Mouse (Mus musculus) 416B (cell line): ENCODE measurements at regions not wholly inside any gene's neighbourhood (a gene's known extent, or its start where the extent isn't known, plus 50 kb on each side); places are given as distances from the start of the nearest gene placed in this dataset.

Source experiments
- DNase-seq: peaks from one replicate; pipeline ENCODE4 v3.0.0; 2011; ENCODE audit warnings: low read depth

DNA sequence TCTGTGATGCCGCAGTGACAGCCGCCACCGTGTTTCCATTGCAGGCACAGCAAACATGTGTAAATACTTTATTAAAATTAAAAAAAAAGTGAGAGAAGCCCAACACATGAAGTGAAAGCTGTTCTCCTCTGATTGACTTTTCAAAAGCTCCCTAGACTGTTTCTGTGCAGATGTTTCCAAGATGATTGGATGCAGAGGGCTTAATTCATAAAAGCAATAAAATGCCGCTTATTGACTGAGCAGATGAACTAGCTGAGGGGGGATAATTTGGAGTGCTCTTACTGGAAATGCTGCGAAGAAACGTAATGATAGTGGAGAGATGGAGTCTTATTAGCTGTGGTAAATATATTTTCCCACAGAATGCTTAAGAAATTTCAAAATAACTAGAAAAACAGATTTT is 170.4 kb downstream of the Rnf144a start:
- no peak for DNase-seq

GRCm38 (mm10) chr12:26227557-26228020 is 187.5 kb downstream of the Rnf144a start:
- DNase-seq, result no peak

- DNase-seq, result peak; percentile 35
These were observed 188.7 kb downstream of the Rnf144a start for GRCm38 (mm10) chr12:26226363-26226762.

DNA sequence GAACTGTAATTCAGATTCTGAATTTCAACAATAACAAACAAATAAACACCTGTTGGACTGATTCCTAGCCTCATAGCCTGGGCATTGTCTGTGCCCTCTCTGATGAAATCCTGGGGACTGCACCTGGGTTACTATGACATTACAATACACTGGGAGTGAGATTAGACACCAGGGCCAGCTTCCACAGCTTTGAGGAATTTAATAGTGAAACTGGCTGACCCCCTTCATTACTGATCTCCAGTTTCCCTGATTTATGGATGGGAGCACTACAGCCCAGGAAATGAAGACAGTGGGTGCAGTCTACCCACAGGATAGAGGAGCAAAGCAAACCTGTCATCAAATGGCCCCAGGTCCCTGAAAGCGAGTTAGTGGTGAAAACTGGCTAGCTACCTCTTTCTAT is 202.6 kb downstream of the Rnf144a start:
- no peak for DNase-seq

- DNase-seq, result no peak
These were observed 203.6 kb downstream of the Rnf144a start for GRCm38 (mm10) chr12:26211423-26211822.

DNA sequence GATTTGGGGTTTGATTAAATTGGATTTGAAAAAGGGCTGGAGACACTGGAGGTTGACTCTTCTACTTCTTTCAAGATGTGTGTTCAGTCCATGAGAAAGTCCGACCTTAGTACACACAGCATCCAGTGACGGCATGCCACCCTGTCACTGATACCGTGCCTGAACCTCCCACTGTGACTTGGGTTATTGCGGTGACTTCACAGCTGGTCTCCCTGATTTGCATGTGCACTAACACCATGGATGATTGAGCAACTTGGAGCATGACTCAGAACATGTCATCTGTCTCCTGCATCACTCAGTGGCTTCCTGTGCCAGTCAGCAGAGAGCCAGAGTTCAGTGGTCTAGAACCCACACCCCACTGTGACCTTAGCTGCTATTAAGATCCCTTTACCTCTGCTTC is 208.3 kb downstream of the Rnf144a start:
- DNase-seq, result peak; percentile 8

DNA sequence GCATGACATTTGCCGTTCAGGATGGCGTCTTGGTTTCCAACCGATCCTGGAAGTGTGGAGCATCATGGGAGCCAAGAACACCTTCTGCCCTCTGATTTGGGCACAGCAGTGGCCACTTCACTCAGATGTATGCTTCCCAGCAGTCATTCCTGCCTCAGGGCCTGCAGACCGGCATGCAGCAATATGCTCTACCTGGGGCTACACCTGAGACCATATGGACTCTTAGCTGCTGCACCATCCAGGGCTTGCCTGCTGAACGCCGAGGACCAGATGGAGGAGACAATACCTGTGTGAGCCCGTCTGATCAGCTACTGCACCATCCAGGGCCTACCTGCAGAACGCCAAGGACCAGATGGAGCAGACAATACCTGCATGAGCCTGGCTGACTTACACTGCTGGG is 209.0 kb downstream of the Rnf144a start:
- no peak for DNase-seq

DNA sequence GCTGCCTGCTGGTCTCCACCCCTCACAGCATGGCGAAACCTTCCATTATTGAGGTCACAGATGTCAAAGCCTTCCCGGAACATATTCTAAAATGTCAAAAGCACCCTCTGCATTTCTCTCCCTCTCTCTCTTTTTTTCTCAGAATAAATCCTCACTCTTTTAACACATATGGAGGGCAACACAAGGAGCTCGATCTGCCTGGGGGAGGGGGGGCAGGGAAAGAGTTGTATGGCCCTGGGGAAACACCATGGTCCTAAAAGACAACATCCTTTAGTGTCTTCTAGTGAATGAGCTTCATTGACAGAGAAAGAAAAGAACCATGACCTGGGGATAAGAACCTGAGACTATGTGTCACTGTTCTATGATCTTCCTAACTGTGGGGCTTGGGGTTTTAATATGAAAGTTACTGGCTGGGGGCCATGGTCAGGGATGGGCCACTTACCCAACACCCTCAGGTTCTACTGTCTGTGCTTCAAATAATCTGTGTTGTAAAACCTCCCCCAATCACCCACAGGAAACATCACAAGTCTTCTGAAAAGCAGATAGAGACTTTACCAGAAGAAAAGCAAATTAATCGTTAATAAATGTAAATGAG is 223.0 kb downstream of the Rnf144a start:
- DNase-seq, result no peak

DNA sequence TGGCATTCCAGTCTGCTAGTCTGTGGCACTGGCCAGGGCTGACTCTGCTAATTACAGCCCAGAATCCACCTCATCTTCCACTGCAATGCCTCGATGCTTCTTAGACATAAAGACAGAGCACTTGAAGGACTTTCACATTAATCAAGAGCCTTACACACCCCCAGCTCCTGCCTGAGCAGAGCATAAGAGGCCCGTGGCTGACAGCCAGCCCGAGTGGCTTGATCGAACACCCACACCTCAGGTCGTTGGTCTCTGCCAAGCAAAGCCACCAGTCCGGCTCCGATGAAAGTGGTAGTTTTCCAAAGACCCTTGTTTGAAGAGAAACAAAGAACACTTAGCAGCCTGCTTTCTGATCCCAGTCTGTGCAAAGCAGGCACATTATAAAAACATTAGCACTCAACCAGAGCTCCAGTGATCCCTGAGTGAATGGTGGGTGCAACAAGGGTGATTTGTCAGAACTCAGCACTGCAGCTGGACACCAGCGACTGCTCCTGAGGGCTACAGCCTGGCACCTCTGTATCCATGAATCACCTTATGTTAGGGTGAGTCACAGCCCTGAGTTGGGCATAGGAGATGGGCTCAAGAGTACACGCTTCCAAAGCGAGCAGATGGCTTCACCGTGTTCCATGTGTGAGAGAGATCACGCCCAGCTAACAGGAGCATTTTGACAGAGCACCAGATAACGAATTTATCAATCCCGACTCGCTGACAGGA is 223.6 kb downstream of the Rnf144a start:
- DNase-seq, result no peak

DNA sequence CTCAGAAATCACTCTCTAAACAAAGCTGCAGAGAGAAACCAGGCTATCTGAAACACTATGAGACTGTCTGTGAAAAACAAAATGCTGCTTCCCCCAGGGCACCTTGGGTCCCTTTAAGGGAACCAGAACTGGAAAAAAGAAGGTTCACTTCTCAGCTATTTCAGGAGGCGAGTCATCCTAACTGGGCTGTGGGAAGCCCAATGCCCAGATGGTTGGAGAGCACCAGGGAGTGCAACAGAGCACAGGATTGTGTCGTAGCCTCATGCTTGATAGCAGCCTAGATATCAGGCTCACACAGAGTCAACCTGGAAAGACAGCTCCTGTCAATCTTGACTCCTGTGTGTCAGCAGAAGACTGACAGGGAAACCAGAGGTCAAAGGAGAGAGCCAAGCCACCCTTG is 226.1 kb downstream of the Rnf144a start:
- DNase-seq, result no peak

- peak; percentile 27 for DNase-seq
These were observed 227.8 kb downstream of the Rnf144a start for GRCm38 (mm10) chr12:26187091-26187862.

- DNase-seq, result peak; percentile 2
These were observed 230.2 kb downstream of the Rnf144a start for GRCm38 (mm10) chr12:26184701-26185460.

DNA sequence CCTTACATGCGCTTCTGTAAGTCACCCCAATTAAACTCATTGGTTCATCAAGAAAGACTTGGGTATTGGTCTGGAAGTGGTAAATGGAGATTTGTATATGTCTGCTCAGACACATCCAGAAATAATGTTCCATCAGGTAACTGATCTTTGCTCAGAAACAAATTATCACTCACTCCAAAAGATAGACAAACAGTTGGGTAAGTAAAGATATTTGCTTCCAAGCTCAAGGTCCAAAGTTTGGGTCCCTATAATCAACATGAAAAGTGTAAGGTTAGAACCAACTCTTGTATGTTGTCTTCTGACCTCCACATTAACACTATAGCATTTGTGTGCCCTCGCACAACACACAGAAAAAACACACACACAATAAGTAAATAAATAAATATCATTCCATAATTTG is 232.0 kb downstream of the Rnf144a start:
- DNase-seq, result no peak

- no peak for DNase-seq
These were observed 234.2 kb downstream of the Rnf144a start for GRCm38 (mm10) chr12:26180846-26181245.

DNA sequence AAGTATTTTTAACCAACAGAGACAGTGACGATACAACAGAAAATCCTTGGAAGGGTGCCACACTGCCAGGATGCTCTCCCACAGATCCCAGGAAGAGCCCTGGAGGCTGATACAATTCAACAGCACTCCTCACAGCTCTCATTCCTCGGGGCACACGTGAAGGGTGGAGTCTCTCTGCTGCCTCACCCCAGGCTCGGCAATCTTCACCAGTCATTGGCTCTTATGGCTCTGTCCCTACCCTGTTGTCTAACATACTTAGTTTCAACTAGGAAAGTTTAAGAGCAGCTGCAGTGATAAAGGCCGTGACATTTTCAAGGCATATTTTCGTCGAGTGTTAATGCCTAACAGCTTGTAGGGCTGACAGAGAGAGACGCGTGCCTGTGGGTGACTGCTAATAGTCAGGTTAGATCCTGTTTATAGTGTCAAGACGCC is 238.8 kb downstream of the Rnf144a start:
- DNase-seq, result no peak

GRCm38 (mm10) chr12:26163416-26163815 is 251.6 kb downstream of the Rnf144a start:
- DNase-seq, result no peak

DNA sequence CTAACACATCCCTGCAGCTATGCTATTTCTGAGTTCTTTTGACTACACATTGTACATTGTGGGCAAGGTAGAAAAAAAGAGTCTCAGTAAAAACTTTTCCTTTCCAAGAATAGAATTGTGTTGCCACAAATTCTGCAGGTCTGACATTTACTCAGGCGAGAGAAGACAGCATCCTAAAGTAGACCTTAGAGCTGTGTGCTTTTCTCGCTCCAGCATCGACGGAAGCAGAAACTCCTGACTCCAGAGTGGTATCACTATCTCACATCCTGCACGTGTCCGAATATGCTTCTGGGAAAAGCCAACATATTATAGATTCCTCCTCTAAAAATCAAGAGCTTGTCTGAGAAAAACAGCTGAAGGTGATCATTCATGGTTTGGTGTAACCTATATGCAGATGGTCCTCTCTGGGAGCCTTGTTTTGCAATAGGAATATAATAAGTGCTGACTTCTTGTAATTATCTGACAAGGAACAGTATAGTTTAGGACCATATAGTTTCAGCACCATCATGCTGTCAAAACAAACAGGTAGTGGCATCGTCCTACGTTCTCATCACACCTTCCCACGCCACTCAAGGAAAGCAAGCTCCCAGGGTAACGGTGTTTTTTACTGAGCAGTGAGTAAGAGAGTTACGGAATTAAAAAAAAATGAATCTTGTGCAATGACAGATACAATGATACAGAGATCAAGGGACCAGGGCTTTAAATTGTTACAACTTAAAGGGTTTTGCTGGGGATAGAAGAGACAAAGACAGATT is 254.0 kb downstream of the Rnf144a start:
- DNase-seq, result no peak

GRCm38 (mm10) chr12:26152992-26153391 is 262.1 kb downstream of the Rnf144a start:
- DNase-seq, result no peak

DNA sequence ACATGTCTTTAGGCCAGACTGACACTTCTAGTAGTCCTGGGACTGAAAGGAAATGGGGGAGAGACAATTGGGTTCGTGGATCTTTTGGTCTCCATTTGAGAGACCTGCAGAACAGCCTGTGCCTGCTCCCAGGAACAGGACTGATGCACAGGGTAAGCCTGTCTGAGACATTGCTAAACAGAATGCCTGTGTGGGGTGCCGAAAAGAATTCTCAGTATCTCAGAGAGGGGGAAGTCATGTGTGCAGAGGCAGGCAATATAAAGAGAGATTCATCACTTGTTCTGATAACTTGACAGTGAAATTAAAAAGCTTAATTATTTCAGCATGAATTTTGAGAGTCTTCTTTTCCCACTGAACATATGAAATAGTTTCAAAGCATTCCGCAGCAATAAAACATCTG is 268.7 kb downstream of the Rnf144a start:
- no peak for DNase-seq

DNA sequence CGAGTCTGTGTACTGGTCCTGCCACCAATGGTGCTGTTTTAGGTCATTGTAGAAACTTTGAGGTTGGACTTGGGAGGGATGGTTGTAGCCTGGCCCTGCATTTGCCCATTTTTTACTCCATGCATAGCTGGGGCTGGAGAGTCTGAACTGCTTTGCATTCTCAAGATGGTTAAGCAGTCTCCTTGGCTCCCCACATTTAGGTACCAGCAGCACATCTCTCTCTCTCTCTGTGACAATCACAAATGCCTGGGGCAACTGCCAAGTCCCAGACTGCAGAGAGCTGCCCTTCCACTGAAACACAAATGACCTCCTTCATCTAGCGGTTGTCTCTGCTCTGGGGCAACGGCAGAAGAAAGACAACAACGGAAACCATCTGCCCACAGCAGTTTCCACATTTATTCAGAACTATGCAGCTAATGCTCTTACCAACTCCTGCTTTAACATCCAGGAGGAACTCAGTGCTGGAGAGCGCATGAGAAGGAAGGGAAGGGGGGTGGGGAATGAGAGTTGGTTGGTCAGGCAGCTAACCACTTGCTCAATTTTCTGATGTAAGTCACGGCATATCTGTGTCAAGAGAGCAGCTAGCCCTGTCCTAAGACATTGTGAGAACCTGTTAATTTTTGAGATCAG is 269.9 kb downstream of the Rnf144a start:
- DNase-seq, result peak; percentile 52

DNA sequence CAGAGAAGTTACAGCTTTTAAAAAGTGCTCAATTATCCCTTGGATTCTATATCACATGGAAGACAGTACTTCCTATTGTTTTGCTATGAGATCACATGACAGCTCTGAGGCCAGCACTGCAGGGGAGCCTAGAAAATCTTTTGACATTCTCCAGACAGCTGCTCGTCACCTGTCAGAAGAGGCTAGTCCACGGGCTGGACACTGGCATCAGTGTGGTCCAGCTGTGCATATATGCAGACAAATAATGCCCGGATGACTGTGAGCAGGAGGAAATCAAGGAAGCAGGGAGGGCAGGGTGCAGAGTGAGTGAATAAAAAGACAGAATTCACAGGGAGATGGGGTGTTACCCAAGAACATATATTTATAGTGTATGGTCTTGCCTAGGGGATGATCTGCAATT is 270.4 kb downstream of the Rnf144a start:
- no peak for DNase-seq
